ENCODE assay signal across 8 mouse cellular contexts in the genomic region with DNA sequence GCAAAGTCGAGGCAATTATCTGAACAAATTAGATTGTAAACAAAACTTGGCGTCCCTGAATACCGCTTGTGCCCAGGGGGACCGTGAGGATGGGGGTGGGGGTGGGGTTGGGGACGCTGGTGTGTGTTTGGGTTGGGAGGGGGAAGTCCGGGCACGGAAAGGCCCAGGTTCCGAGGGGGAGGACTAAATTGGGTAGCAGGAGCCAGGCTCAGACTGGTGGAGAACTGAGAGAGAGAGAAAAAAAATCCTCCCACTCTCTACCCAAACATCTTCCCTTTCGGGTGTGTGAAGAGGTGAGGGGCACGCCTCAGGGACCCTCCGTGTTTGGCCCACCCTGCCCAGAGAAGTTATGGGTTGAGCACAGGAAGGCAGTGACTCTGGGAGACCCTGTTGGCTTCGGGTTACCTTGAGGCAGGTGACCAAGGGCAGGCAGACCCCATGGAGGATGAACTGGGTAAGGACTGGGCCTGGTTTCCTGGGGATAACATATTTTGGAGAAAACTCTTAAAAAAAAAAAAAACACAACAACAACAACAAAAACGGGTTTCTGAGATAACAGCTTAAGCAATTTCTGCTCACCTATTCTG. TPM values are rescaled to one million over a fixed set of nuclear protein-coding genes. Genes with fewer than 3 reads are reported as not detected.
DNase-seq lines count a peak whose midpoint lies in the region; ATAC-seq and TF ChIP-seq lines count a peak whose summit lies in the region.

No protein-coding gene starts in this region.

- peak overlapping the region; percentile 96 for H3K9ac ChIP-seq in heart, embryonic 12.5 days
- H3K9ac ChIP-seq in ES-E14 (ENCODE audit: insufficient read depth, low read depth, low read length, poor library complexity, severe bottlenecking) = peak overlapping the region; percentile 93
- peak overlapping the region; percentile 83 for H3K9ac ChIP-seq in hindbrain, embryonic 13.5 days
- peak overlapping the region; percentile 58 for H3K9ac ChIP-seq in midbrain, embryonic 13.5 days (replicated peaks)

- in situ Hi-C loops in ES-E14 (cut with MboI; ENCODE audit: low sequenced_read_pairs in 2 of 2, unreplicated experiment in 2 of 2) = no loop called here

- ATAC-seq in heart, embryonic 12.5 days (ENCODE audit: insufficient number of reproducible peaks, low FRiP score) = peak; percentile 6; the same call in 1 of the 2 replicates
- ATAC-seq in hindbrain, embryonic 13.5 days (ENCODE audit: low FRiP score) = 0 out of 2 replicates have a peak, but pooled peaks have one; percentile 1
- ATAC-seq in midbrain, embryonic 13.5 days = no peak

- H3K36me3 ChIP-seq in heart, embryonic 12.5 days = no peaks in the 10 kb centered on the region
- H3K36me3 ChIP-seq in ES-E14 (ENCODE audit: control insufficient read depth, insufficient read depth, low read length, poor library complexity, severe bottlenecking) = no peaks in the 10 kb centered on the region; the same call in 1 of the 2 replicates
- no peaks in the 10 kb centered on the region for H3K36me3 ChIP-seq in hindbrain, embryonic 13.5 days
- H3K36me3 ChIP-seq in midbrain, embryonic 13.5 days = no peaks in the 10 kb centered on the region

- H3K4me2 ChIP-seq in heart, embryonic 12.5 days = peak overlapping the region; percentile 99
- H3K4me2 ChIP-seq in hindbrain, embryonic 13.5 days = peak overlapping the region; percentile 98
- peak overlapping the region; percentile 93 for H3K4me2 ChIP-seq in midbrain, embryonic 13.5 days (replicated peaks)

- DNase-seq in heart, postnatal 25 days (ENCODE audit: low spot score) = no peak
- DNase-seq in ES-E14 (ENCODE audit: low read depth, low spot score) = no peak
- DNase-seq in right cerebral cortex, postnatal 4 days = no peak
- DNase-seq in adrenal gland, adult 8-10 months = no peak
- DNase-seq in urinary bladder, adult 2 months (ENCODE audit: low spot score) = no peak

- H3K4me1 ChIP-seq in heart, embryonic 12.5 days (replicated peaks) = peaks cover 39% of the 10 kb centered on the region
- H3K4me1 ChIP-seq in ES-E14 (ENCODE audit: control insufficient read depth in 2 of 2, insufficient read depth in 2 of 2, low read length in 2 of 2, poor library complexity in 1 of 2) = peaks cover 6 to 17% of the 10 kb centered on the region in 2 experiments; a peak in 3 of 4 replicates
- H3K4me1 ChIP-seq in hindbrain, embryonic 13.5 days (replicated peaks) = peaks cover 45% of the 10 kb centered on the region
- H3K4me1 ChIP-seq in midbrain, embryonic 13.5 days (replicated peaks) = peaks cover 49% of the 10 kb centered on the region

- intact Hi-C loops in heart, postnatal 25 days (cut with DNase I) = loop anchor here (2.0 kb wide), 1 partner anchor 117 kb away; no protein-coding TSS in a partner anchor

- H3K9me3 ChIP-seq in heart, embryonic 12.5 days (replicated peaks) = peaks cover 3% of the 10 kb centered on the region; the same call in 1 of the 2 replicates
- H3K9me3 ChIP-seq in ES-E14 (ENCODE audit: control insufficient read depth, insufficient read depth, low read depth, low read length) = no peaks in the 10 kb centered on the region
- no peaks in the 10 kb centered on the region for H3K9me3 ChIP-seq in hindbrain, embryonic 13.5 days
- no peaks in the 10 kb centered on the region for H3K9me3 ChIP-seq in midbrain, embryonic 13.5 days

- peak overlapping the region; percentile 97 for H3K27ac ChIP-seq in heart, embryonic 12.5 days (ENCODE audit: poor library complexity, severe bottlenecking)
- H3K27ac ChIP-seq in ES-E14 (ENCODE audit: insufficient read depth, low read depth, low read length, poor library complexity, severe bottlenecking) = peak overlapping the region; percentile 61; the same call in 1 of the 2 replicates
- H3K27ac ChIP-seq in hindbrain, embryonic 13.5 days = peak overlapping the region; percentile 87
- peak overlapping the region; percentile 94 for H3K27ac ChIP-seq in midbrain, embryonic 13.5 days

- no peaks in the 10 kb centered on the region for H3K27me3 ChIP-seq in heart, embryonic 12.5 days (replicated peaks)
- H3K27me3 ChIP-seq in hindbrain, embryonic 13.5 days = peaks cover 45% of the 10 kb centered on the region
- peaks cover 5% of the 10 kb centered on the region; the same call in 1 of the 2 replicates for H3K27me3 ChIP-seq in midbrain, embryonic 13.5 days

- H3K4me3 ChIP-seq in heart, embryonic 12.5 days = peak overlapping the region; percentile 79
- peak overlapping the region; percentile 65 to 98 for H3K4me3 ChIP-seq in ES-E14 (ENCODE audit: insufficient read depth in 1 of 2, low read depth in 1 of 2, low read length in 2 of 2, poor library complexity in 1 of 2, severe bottlenecking in 1 of 2)
- peak overlapping the region; percentile 80 for H3K4me3 ChIP-seq in hindbrain, embryonic 13.5 days
- H3K4me3 ChIP-seq in midbrain, embryonic 13.5 days (replicated peaks) = peak overlapping the region; percentile 86

- WGBS in heart, embryonic 12.5 days = 3% methylated on average over 13 of the region's 13 CpGs
- 2% methylated on average over 13 of the region's 13 CpGs for WGBS in hindbrain, embryonic 13.5 days
- 0% methylated on average over 13 of the region's 13 CpGs for WGBS in midbrain, embryonic 13.5 days

TF ChIP-seq in ES-E14, 5 proteins besides CTCF, POLR2A, EP300 and RAD21:
- TF ChIP-seq ZC3H11A (IDR thresholded peaks at IDR 0.05; ENCODE audit: borderline replicate concordance, low read depth, low read length) (no peak), MAFK (IDR thresholded peaks at IDR 0.05; ENCODE audit: insufficient read depth, low read depth, low read length) (no peak), CHD2 (IDR thresholded peaks at IDR 0.05; ENCODE audit: low read depth, low read length) (no peak)

RNA-seq across cellular contexts. Expression of gene Foxp4, which starts 1.0 kb away (rescaled TPM):
- 20.7 and 22.5 TPM in 2 replicates for polyA plus RNA-seq in heart, embryonic 12.5 days (2016; fragmentation: Nextera tagmentation; extraction: Ambion mirVana)
- 1 to 10 TPM; 9.4 to 9.6 TPM for total RNA-seq in heart, postnatal 25 days (2021)
- 25.2 and 42.4 TPM in 2 replicates for total RNA-seq in ES-E14 (2012; rRNA removed)
- polyA plus RNA-seq in hindbrain, embryonic 13.5 days (2015; fragmentation: Nextera tagmentation; extraction: Ambion mirVana) = 19.6 and 19.9 TPM in 2 replicates
- 16.0 and 25.2 TPM in 2 replicates for polyA plus RNA-seq in midbrain, embryonic 13.5 days (2015; fragmentation: Nextera tagmentation; extraction: Ambion mirVana)
- total RNA-seq in adrenal gland, adult 8-10 months (2022) = 10 to 100 TPM; 21.5 to 39.2 (median 31.0) TPM
- polyA plus RNA-seq in urinary bladder, adult 2 months (2012; rRNA removed) = 23.6 and 36.5 TPM in 2 replicates
